Mouse (Mus musculus) bone marrow, adult 2 months (tissue): ENCODE measurements around the gene Slc12a3.

Experiments
- CTCF ChIP-seq: fragments of 200-500 bp; IDR thresholded peaks from 2 replicates; pipeline ENCODE4 v1.5.1; 2011; ENCODE audit warnings: low read length, control low read depth; ENCODE audit not compliant: control insufficient read depth, insufficient read depth
- POLR2A ChIP-seq: fragments of 200-500 bp; IDR thresholded peaks from 2 replicates; pipeline ENCODE4 v1.6.1; 2011; ENCODE audit warnings: low read depth, mild to moderate bottlenecking, control low read depth, low read length, borderline replicate concordance; ENCODE audit not compliant: control insufficient read depth

DNA sequence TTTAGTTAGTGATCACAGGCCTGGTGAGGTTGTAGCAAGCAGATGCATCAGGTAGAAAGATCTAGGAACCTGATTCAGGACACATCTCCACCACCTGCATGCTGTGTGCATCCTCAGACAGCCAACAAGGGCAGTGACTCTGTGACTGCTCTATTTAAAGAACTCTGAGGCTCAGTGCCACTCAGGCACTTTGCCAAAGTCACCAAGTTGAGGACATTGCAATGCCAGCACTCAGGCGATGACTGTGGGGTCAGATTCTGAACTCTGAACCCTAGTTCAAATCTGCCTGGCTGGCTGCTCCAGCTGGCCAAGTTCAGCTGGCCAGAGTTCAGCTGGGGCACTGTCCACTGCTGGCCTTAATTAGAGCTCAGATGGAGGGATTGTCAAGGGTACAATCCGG is 34.9 kb downstream of the Slc12a3 start:
- TF ChIP-seq POLR2A = no peak
- no peak for TF ChIP-seq CTCF
